Mouse (Mus musculus): ENCODE results near the gene Pfdn2.

Gene Pfdn2

GRCm38 (mm10) chr1:171355812-171356340, 10.4 kb downstream of the Pfdn2 start:
- DNase-seq (ENCODE audit: low read depth, low spot score), result peak; percentile 56

GRCm38 (mm10) chr1:171356814-171357213, 11.3 kb downstream of the Pfdn2 start:
- DNase-seq (ENCODE audit: low read depth, low spot score), result peak; percentile 10

GRCm38 (mm10) chr1:171358421-171358820, 13.0 kb downstream of the Pfdn2 start:
- DNase-seq (ENCODE audit: low read depth, low spot score), result peak; percentile 70

GRCm38 (mm10) chr1:171360253-171360652, 14.8 kb downstream of the Pfdn2 start:
- DNase-seq (ENCODE audit: low read depth, low spot score), result no peak

- DNase-seq (ENCODE audit: low read depth, low spot score), result no peak
Measured at GRCm38 (mm10) chr1:171360656-171361055, 15.2 kb downstream of the Pfdn2 start, which contains the start of gene Klhdc9. Gene Klhdc9 (minus strand): TSS chr1:171360798.

GRCm38 (mm10) chr1:171361106-171362103, 15.9 kb downstream of the Pfdn2 start:
- DNase-seq (ENCODE audit: low read depth, low spot score), result peak; percentile 86

- no peak for DNase-seq (ENCODE audit: low read depth, low spot score)
Measured at GRCm38 (mm10) chr1:171365934-171366333, 20.5 kb downstream of the Pfdn2 start.

- DNase-seq (ENCODE audit: low read depth, low spot score), result no peak
Measured at GRCm38 (mm10) chr1:171369845-171370556, 24.5 kb downstream of the Pfdn2 start, which contains the start of gene Nectin4. Gene Nectin4 (plus strand): TSS chr1:171370099.

- DNase-seq (ENCODE audit: low read depth, low spot score), result no peak
Measured at GRCm38 (mm10) chr1:171372880-171373279, 27.4 kb downstream of the Pfdn2 start.

- DNase-seq (ENCODE audit: low read depth, low spot score), result no peak
Measured at GRCm38 (mm10) chr1:171373946-171374345, 28.5 kb downstream of the Pfdn2 start.

- peak; percentile 81 for DNase-seq (ENCODE audit: low read depth, low spot score)
Measured at GRCm38 (mm10) chr1:171375646-171376097, 30.2 kb downstream of the Pfdn2 start.

- DNase-seq (ENCODE audit: low read depth, low spot score), result no peak
Measured at GRCm38 (mm10) chr1:171378298-171378697, 32.8 kb downstream of the Pfdn2 start.

- no peak for DNase-seq (ENCODE audit: low read depth, low spot score)
Measured at GRCm38 (mm10) chr1:171379935-171380599, 34.6 kb downstream of the Pfdn2 start.

GRCm38 (mm10) chr1:171382096-171382620, 36.7 kb downstream of the Pfdn2 start:
- DNase-seq (ENCODE audit: low read depth, low spot score), result no peak

- DNase-seq (ENCODE audit: low read depth, low spot score), result no peak
Measured at GRCm38 (mm10) chr1:171384361-171384760, 38.9 kb downstream of the Pfdn2 start.

GRCm38 (mm10) chr1:171385171-171385570, 39.7 kb downstream of the Pfdn2 start:
- no peak for DNase-seq (ENCODE audit: low read depth, low spot score)

GRCm38 (mm10) chr1:171387099-171387498, 41.6 kb downstream of the Pfdn2 start:
- peak; percentile 43 for DNase-seq (ENCODE audit: low read depth, low spot score)

- no peak for DNase-seq (ENCODE audit: low read depth, low spot score)
Measured at GRCm38 (mm10) chr1:171388376-171389102, 43.1 kb downstream of the Pfdn2 start, which contains the start of gene Arhgap30. Gene Arhgap30 (plus strand): TSS chr1:171388954.

- no peak for DNase-seq (ENCODE audit: low read depth, low spot score)
Measured at GRCm38 (mm10) chr1:171390101-171390500, 44.6 kb downstream of the Pfdn2 start.

- no peak for DNase-seq (ENCODE audit: low read depth, low spot score)
Measured at GRCm38 (mm10) chr1:171401821-171402220, 56.4 kb downstream of the Pfdn2 start.

Measured in 3T3-L1 (cell line).